Mouse (Mus musculus) brain, embryonic 18.5 days (tissue): ENCODE results near the gene Pold4.
"Not testable (repeated sequence)": the region's sequence is repeated elsewhere in the genome, so short reads cannot be mapped to it uniquely, and the experiment has no call there.

Experiments
- DNase-seq: peaks from one replicate; pipeline ENCODE4 v3.0.0-alpha.2; 2012; ENCODE audit warnings: low read depth, low spot score

The Pold4 gene

GRCm38 (mm10) chr19:4227894-4228678 lies 3.6 kb upstream of the Pold4 start:
- no peak for DNase-seq

GRCm38 (mm10) chr19:4228891-4229290 lies 2.8 kb upstream of the Pold4 start:
- DNase-seq = no peak

GRCm38 (mm10) chr19:4229451-4230076 lies 2.1 kb upstream of the Pold4 start:
- DNase-seq = no peak

GRCm38 (mm10) chr19:4230415-4230814 lies 1.3 kb upstream of the Pold4 start:
- no peak for DNase-seq

DNA sequence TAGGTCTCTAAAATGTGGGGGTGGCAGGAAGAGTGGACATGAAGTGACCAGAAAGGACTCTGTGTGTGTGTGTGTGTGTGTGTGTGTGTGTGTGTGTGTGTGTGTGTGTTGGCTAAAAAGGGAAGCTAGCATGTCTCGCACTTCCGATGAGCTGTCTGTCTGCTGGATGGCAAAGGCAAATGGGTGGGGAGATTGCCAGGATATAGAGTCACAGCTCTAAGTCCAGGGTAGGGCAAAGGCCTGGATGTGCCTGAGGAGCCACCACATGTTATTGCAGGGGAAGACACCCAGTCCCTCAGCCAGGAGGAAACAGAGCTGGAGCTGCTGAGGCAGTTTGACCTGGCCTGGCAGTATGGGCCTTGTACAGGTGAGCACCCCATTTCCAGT lies 480 bp downstream of the Pold4 start:
- peak; percentile 1 for DNase-seq

DNA sequence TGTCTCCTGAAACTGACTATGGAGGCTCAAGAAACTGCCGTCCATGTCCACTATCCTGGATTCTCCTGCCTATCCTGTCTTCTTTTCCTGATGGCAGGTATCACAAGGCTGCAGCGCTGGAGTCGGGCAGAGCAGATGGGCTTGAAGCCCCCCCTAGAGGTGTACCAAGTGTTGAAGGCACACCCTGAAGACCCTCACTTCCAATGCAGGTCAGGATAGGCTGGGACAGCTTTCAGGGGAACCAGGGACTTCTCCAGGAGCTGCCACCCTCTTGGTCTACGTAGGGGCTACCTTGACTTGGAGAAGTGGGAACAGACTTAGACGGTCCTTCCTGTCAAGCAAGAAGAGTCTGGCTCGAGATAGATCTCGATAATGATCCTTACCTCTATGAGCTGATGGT lies 952 bp downstream of the Pold4 start:
- no peak for DNase-seq

DNA sequence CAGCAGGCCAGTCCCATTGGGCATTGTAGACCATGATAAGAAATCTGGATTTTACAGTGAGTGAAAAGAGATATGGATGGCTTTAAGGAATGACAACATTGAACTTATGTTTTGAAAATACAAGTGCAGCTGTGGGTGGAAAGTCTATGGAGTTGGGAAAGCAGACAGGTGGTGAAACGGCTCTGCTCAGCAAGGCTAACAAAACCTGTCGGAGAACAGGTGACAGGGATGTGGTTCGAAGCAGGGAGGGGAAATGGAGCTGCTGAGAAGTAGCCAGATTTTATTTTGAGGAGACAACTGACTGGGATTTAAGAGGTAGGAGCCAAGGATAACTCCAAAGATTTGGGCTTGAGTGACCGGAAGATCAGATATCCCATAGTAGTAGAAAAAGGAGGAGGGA lies 2.8 kb downstream of the Pold4 start:
- DNase-seq = no peak

DNA sequence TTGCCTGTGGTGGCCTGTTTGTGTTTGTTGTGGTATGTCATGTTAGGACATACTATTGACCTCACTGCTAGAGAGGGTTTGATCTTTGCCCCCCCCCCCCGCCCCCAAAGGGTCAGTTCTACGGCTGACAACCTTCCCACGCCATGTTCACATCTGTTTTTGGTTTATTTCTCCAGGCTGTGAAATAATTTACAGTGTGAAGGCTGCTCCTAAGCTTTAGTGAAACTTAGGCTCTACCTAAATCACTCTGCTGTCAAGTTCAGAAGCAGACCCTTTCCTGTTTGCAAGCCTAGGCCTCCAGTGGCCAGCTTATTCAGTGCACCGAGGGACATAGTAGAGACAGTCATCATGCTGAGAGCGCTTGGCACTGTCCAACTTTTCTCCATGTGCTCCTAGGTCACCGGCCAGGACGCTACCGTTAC lies 8.6 kb downstream of the Pold4 start:
- no peak for DNase-seq

GRCm38 (mm10) chr19:4242416-4242815 lies 10.7 kb downstream of the Pold4 start:
- no peak for DNase-seq

DNA sequence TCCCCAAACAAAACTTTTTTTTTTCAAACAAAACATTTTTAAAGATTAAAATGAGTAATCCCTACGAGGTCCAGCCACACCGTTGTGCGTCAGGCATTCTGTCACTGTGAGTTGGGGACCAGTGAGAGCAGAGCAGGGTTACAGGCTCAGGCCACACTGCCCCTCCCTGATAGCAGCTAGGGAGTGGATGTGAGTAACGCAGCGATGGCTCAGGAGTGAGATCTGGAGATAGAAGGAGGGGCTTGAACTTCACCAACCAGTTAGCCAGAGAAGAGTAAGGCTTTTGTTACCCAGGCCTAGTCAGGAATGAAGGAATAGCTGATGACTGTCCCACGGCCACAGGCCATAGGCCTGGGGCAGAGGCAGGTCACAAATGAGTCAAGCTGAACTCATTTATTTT lies 13.1 kb downstream of the Pold4 start:
- no peak for DNase-seq

GRCm38 (mm10) chr19:4247010-4247409 lies 15.3 kb downstream of the Pold4 start:
- no peak for DNase-seq

- DNase-seq = not testable (repeated sequence)
Measured at GRCm38 (mm10) chr19:4248683-4249082, 17.0 kb downstream of the Pold4 start.

GRCm38 (mm10) chr19:4254230-4254629 lies 22.5 kb downstream of the Pold4 start:
- no peak for DNase-seq

GRCm38 (mm10) chr19:4255583-4256162 lies 24.0 kb downstream of the Pold4 start:
- no peak for DNase-seq

GRCm38 (mm10) chr19:4257216-4257896 lies 25.7 kb downstream of the Pold4 start:
- DNase-seq = peak; percentile 79

- no peak for DNase-seq
Measured at GRCm38 (mm10) chr19:4257897-4258252, 26.2 kb downstream of the Pold4 start.

DNA sequence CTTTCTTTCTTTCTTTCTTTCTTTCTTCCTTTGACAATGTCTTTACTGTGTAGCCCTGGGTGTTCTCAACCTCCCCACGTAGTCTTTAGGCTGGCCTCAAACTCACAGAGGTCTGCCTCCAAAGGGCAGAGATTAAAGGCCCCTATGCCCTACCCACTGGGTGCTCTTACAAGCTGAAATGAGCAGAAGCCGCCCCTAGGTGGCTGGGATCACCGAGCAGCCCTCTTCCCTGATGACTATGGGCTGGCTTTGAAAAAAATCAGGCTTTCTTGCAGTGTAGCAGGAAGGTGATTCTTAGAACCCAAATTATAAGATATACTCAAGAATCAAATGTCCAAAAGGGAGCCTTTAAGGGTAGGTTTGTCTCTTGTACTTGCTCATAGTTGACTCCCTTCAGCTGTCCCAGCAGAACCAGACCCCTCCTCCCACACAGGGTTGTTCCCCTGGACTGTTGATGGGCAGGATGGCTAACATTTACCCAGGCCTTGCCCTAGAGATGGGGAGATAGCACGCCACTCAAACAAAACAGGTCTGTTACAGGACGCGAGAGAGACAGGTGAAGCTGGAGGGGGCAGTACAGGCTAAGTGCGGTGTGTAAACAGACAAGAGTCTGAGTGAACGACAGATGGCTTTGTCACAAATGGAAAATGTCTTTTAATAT lies 29.5 kb downstream of the Pold4 start:
- DNase-seq = no peak

DNA sequence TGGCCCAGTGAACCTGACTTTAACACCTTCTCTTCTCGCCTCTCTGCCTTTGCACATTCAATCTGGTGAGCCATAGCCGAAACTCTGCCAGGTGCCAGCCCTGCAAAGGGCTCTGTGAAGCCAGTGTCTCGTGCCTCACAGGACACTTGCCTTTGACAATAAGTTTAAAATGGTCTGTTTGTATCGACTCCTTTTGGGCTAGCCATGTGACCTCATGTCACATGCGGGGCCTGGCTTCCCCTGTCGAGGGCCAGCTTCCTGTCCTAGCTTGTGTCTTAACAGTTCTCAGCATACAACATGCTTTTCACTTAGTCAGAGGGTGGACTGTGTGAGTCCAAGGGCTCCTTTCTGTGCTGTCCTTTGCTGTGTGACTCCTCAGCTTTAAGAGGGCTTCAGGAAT lies 31.1 kb downstream of the Pold4 start:
- DNase-seq = no peak

DNA sequence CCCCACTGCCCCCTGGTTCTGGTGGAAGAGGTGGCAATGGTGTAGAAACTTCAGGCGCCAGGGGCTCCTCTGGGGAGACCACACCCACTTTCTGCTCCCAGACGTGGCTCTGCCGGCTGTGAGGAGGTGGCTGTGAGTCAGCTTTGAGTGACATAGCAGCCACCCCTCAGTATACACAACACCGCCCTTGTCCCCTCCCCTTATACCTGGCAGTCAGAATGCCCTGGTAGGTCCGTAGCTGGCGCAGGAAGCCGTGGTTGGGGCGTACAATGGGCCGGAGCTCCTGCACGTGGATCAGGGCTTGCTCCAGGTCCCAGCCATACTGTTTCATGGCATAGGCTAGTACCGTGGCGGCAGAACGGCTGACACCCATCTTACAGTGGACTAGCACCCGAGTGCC lies 32.0 kb downstream of the Pold4 start:
- DNase-seq = no peak

DNA sequence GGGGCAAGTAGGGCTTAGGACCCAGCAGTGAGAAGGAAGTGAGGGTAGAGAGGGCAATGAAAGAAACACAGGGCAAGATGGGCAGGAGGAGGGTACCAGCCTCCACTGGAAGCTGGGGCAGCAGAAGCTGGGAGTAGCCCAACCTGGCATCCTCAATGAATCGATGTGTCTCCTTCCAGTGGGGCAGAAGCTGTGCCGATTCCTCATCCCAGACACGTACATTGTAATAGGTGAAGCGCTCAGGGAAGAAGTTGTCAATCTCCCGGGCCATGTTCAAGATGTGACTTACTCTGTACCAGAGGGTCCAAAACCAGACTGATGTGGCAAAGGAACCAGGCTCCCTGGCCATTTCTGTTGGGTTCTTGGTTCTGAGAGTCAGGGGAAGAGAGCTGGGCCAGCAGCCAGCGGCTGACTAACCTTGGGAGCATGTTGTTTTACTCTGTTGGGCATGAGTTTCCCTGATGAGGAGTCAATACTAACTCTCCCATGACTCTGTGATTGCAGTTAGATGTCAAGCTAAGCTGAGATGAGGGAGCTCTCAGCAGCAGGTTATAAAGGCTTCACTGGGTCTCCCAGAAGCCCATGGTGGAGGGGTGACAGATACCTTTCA lies 32.6 kb downstream of the Pold4 start:
- DNase-seq = no peak

GRCm38 (mm10) chr19:4265956-4266355 lies 34.3 kb downstream of the Pold4 start:
- DNase-seq = no peak
